Mouse (Mus musculus) MEL (cell line): ENCODE data around the gene Wnt10b. TPM values are rescaled to one million over a fixed set of nuclear protein-coding genes. Genes with fewer than 3 reads are reported as not detected.

Source experiments
- DNase-seq: peaks from one replicate; pipeline ENCODE4 v3.0.0; 2011; ENCODE audit warnings: low read depth, low spot score
- H3K27ac ChIP-seq: 2 replicates; pipeline ENCODE4 v1.5.1; 2012; ENCODE audit warnings: low read depth, mild to moderate bottlenecking, control low read depth, low read length, moderate library complexity; ENCODE audit not compliant: control insufficient read depth
- H3K27me3 ChIP-seq, 2 experiments: fragments of 150-350 bp in 1 of 2; sonication (generic) in 1 of 2; 2 replicates each; pipeline ENCODE4 v1.6.1; 2012; ENCODE audit warnings: low read length in 2 of 2, mild to moderate bottlenecking in 2 of 2, improper control_type of control experiment in 1 of 2, moderate library complexity in 1 of 2; ENCODE audit not compliant: insufficient read depth in 2 of 2, control insufficient read depth in 1 of 2
- H3K36me3 ChIP-seq, 2 experiments: 2 replicates each; pipeline ENCODE4 v1.6.1; 2012 to 2014; ENCODE audit warnings: low read length in 2 of 2, improper control_type of control experiment in 1 of 2, inconsistent platforms in 1 of 2, mild to moderate bottlenecking in 1 of 2; ENCODE audit not compliant: insufficient read depth in 2 of 2, control insufficient read depth in 1 of 2
- H3K4me1 ChIP-seq, 2 experiments: fragments of 150-350 bp in 1 of 2; sonication (generic) in 1 of 2; 2 replicates each; pipeline ENCODE4 v1.6.1; 2012; ENCODE audit warnings: low read length in 2 of 2, improper control_type of control experiment in 1 of 2, mild to moderate bottlenecking in 1 of 2; ENCODE audit not compliant: insufficient read depth in 2 of 2, control insufficient read depth in 1 of 2
- H3K4me3 ChIP-seq, 2 experiments: fragments of 150-350 bp in 1 of 2; sonication (generic) in 1 of 2; 2 replicates each; pipeline ENCODE4 v1.5.1; 2012; ENCODE audit warnings: low read depth in 2 of 2, low read length in 2 of 2, mild to moderate bottlenecking in 2 of 2, moderate library complexity in 2 of 2, control low read depth in 1 of 2, improper control_type of control experiment in 1 of 2; ENCODE audit not compliant: control insufficient read depth in 1 of 2, insufficient read depth in 1 of 2
- H3K79me2 ChIP-seq: 2 replicates; pipeline ENCODE4 v1.6.1; 2012; ENCODE audit warnings: mild to moderate bottlenecking, low read length, moderate library complexity; ENCODE audit not compliant: control insufficient read depth, poor library complexity, insufficient read depth
- H3K9ac ChIP-seq: 2 replicates; pipeline ENCODE4 v1.6.1; 2012; ENCODE audit warnings: low read depth, mild to moderate bottlenecking, control low read depth, low read length, moderate library complexity; ENCODE audit not compliant: control insufficient read depth, poor library complexity, severe bottlenecking
- H3K9me3 ChIP-seq: fragments of 150-350 bp; sonication (generic); replicated peaks from 2 replicates; pipeline ENCODE4 v1.6.1; 2012; ENCODE audit warnings: mild to moderate bottlenecking, low read length, improper control_type of control experiment, moderate library complexity; ENCODE audit not compliant: insufficient read depth
- BHLHE40 ChIP-seq: IDR thresholded peaks from 2 replicates; pipeline ENCODE4 v1.6.1; 2012; ENCODE audit warnings: low read depth, mild to moderate bottlenecking, inconsistent platforms, low read length, improper control_type of control experiment, borderline replicate concordance
- CHD1 ChIP-seq: IDR thresholded peaks from 2 replicates; pipeline ENCODE4 v1.6.1; 2012; ENCODE audit warnings: low read depth, mild to moderate bottlenecking, inconsistent platforms, low read length, improper control_type of control experiment
- E2F4 ChIP-seq: IDR thresholded peaks from 2 replicates; pipeline ENCODE4 v1.6.1; 2011; ENCODE audit warnings: low read depth, low read length, improper control_type of control experiment, borderline replicate concordance
- ELF1 ChIP-seq: IDR thresholded peaks from 2 replicates; pipeline ENCODE4 v1.6.1; 2014; ENCODE audit warnings: low read depth, mild to moderate bottlenecking, inconsistent platforms, low read length, improper control_type of control experiment, moderate library complexity
- EP300 ChIP-seq, 2 experiments: IDR thresholded peaks; 2 replicates each; pipeline ENCODE4 v1.6.1; 2011; ENCODE audit warnings: improper control_type of control experiment in 2 of 2, low read length in 2 of 2, low read depth in 1 of 2, mild to moderate bottlenecking in 1 of 2
- ETS1 ChIP-seq: IDR thresholded peaks from 2 replicates; pipeline ENCODE4 v1.6.1; 2012; ENCODE audit warnings: low read depth, mild to moderate bottlenecking, inconsistent platforms, low read length, improper control_type of control experiment, moderate library complexity
- GABPA ChIP-seq: IDR thresholded peaks from 2 replicates; pipeline ENCODE4 v1.6.1; 2012; ENCODE audit warnings: low read depth, mild to moderate bottlenecking, inconsistent platforms, low read length, improper control_type of control experiment, moderate library complexity
- GATA1 ChIP-seq: IDR thresholded peaks from 2 replicates; pipeline ENCODE4 v1.6.1; 2011; ENCODE audit warnings: low read depth, low read length, improper control_type of control experiment
- HCFC1 ChIP-seq: IDR thresholded peaks from 2 replicates; pipeline ENCODE4 v1.6.1; 2012; ENCODE audit warnings: low read depth, mild to moderate bottlenecking, inconsistent platforms, low read length, improper control_type of control experiment, moderate library complexity
- JUND ChIP-seq: IDR thresholded peaks from 2 replicates; pipeline ENCODE4 v1.6.1; 2011; ENCODE audit warnings: low read depth, mild to moderate bottlenecking, improper control_type of control experiment, low read length
- KAT2A ChIP-seq: conservative IDR thresholded peaks from 2 replicates; pipeline ENCODE4 v1.6.1; 2012; ENCODE audit warnings: low read depth, low read length, improper control_type of control experiment, inconsistent platforms
- MAFK ChIP-seq: IDR thresholded peaks from 2 replicates; pipeline ENCODE4 v1.6.1; 2011; ENCODE audit warnings: low read depth, mild to moderate bottlenecking, low read length, improper control_type of control experiment, borderline replicate concordance
- MAX ChIP-seq: IDR thresholded peaks from 2 replicates; pipeline ENCODE4 v1.6.1; 2011; ENCODE audit warnings: low read length, improper control_type of control experiment
- MAZ ChIP-seq: IDR thresholded peaks from 2 replicates; pipeline ENCODE4 v1.6.1; 2012; ENCODE audit warnings: low read depth, mild to moderate bottlenecking, inconsistent platforms, low read length, improper control_type of control experiment
- MEF2A ChIP-seq: IDR thresholded peaks from 2 replicates; pipeline ENCODE4 v1.6.1; 2014; ENCODE audit warnings: low read depth, mild to moderate bottlenecking, inconsistent platforms, low read length, improper control_type of control experiment; ENCODE audit not compliant: poor library complexity, insufficient replicate concordance, severe bottlenecking; ENCODE audit errors: extremely low read depth
- MXI1 ChIP-seq: IDR thresholded peaks from 2 replicates; pipeline ENCODE4 v1.6.1; 2011; ENCODE audit warnings: mild to moderate bottlenecking, low read depth, low read length, improper control_type of control experiment
- MYB ChIP-seq: IDR thresholded peaks from 2 replicates; pipeline ENCODE4 v1.6.1; 2011; ENCODE audit warnings: mild to moderate bottlenecking, low read depth, low read length, improper control_type of control experiment
- MYC ChIP-seq: IDR thresholded peaks from 2 replicates; pipeline ENCODE4 v1.6.1; 2011; ENCODE audit warnings: low read depth, mild to moderate bottlenecking, low read length, improper control_type of control experiment, moderate library complexity
- NELFE ChIP-seq: IDR thresholded peaks from 2 replicates; pipeline ENCODE4 v1.6.1; 2011; ENCODE audit warnings: low read depth, low read length, improper control_type of control experiment
- NRF1 ChIP-seq: IDR thresholded peaks from 2 replicates; pipeline ENCODE4 v1.6.1; 2014; ENCODE audit warnings: low read depth, mild to moderate bottlenecking, inconsistent platforms, low read length, improper control_type of control experiment, moderate library complexity; ENCODE audit not compliant: poor library complexity, insufficient read depth, severe bottlenecking
- POLR2A ChIP-seq, 2 experiments: IDR thresholded peaks; 2 replicates each; pipeline ENCODE4 v1.6.1; 2011 to 2012; ENCODE audit warnings: low read length in 2 of 2, mild to moderate bottlenecking in 2 of 2, control low read depth in 1 of 2, improper control_type of control experiment in 1 of 2, low read depth in 1 of 2, moderate library complexity in 1 of 2; ENCODE audit not compliant: control insufficient read depth in 1 of 2, insufficient read depth in 1 of 2, poor library complexity in 1 of 2
- POLR2AphosphoS2 ChIP-seq: IDR thresholded peaks from 2 replicates; pipeline ENCODE4 v1.6.1; 2011; ENCODE audit warnings: low read length, improper control_type of control experiment
- POLR2AphosphoS5 ChIP-seq: IDR thresholded peaks from 2 replicates; pipeline ENCODE4 v1.6.1; 2012; ENCODE audit warnings: low read depth, borderline replicate concordance, mild to moderate bottlenecking, inconsistent platforms, low read length, moderate library complexity, mixed read lengths
- RAD21 ChIP-seq: IDR thresholded peaks from 2 replicates; pipeline ENCODE4 v1.6.1; 2011; ENCODE audit warnings: mild to moderate bottlenecking, low read depth, low read length, improper control_type of control experiment
- RCOR1 ChIP-seq: IDR thresholded peaks from 2 replicates; pipeline ENCODE4 v1.6.1; 2012; ENCODE audit warnings: low read depth, mild to moderate bottlenecking, inconsistent platforms, low read length, improper control_type of control experiment
- SIN3A ChIP-seq: IDR thresholded peaks from 2 replicates; pipeline ENCODE4 v1.6.1; 2012; ENCODE audit warnings: low read length, improper control_type of control experiment, inconsistent platforms
- SMC3 ChIP-seq: IDR thresholded peaks from 2 replicates; pipeline ENCODE4 v1.6.1; 2011; ENCODE audit warnings: low read depth, low read length, improper control_type of control experiment
- TAL1 ChIP-seq: IDR thresholded peaks from 2 replicates; pipeline ENCODE4 v1.6.1; 2012; ENCODE audit warnings: mild to moderate bottlenecking, inconsistent platforms, low read length, moderate library complexity, mixed read lengths
- UBTF ChIP-seq: IDR thresholded peaks from 2 replicates; pipeline ENCODE4 v1.6.1; 2012; ENCODE audit warnings: low read depth, mild to moderate bottlenecking, inconsistent platforms, low read length, improper control_type of control experiment, moderate library complexity, borderline replicate concordance; ENCODE audit not compliant: insufficient read depth
- USF1 ChIP-seq: IDR thresholded peaks from 2 replicates; pipeline ENCODE4 v1.6.1; 2014; ENCODE audit warnings: low read depth, mild to moderate bottlenecking, inconsistent platforms, low read length, improper control_type of control experiment, moderate library complexity
- USF2 ChIP-seq, 2 experiments: IDR thresholded peaks; 2 replicates each; pipeline ENCODE4 v1.6.1; 2011 to 2012; ENCODE audit warnings: improper control_type of control experiment in 2 of 2, low read length in 2 of 2, borderline replicate concordance in 1 of 2, inconsistent platforms in 1 of 2, low read depth in 1 of 2, mild to moderate bottlenecking in 1 of 2; ENCODE audit not compliant: insufficient read depth in 1 of 2
- ZC3H11A ChIP-seq: IDR thresholded peaks from 2 replicates; pipeline ENCODE4 v1.6.1; 2012; ENCODE audit warnings: low read depth, mild to moderate bottlenecking, inconsistent platforms, low read length, improper control_type of control experiment
- ZMIZ1 ChIP-seq: IDR thresholded peaks from 2 replicates; pipeline ENCODE4 v1.6.1; 2012; ENCODE audit warnings: low read depth, mild to moderate bottlenecking, inconsistent platforms, low read length, improper control_type of control experiment, moderate library complexity
- ZNF384 ChIP-seq: IDR thresholded peaks from 2 replicates; pipeline ENCODE4 v1.6.1; 2012; ENCODE audit warnings: low read depth, mild to moderate bottlenecking, inconsistent platforms, low read length, improper control_type of control experiment
- polyA plus RNA-seq, 2 experiments: library from polyadenylated mRNA; stranded (reverse) in 1 of 2; unstranded in 1 of 2; fragments of >175 nt in 1 of 2; fragments of >200 nt in 1 of 2; gene quantifications; 2 replicates each; pipeline versions ENCODE4 v1.2.1 to v1.2.4; 2012; ENCODE audit warnings: low replicate concordance in 2 of 2, low read depth in 1 of 2; ENCODE audit not compliant: insufficient read length in 2 of 2, insufficient read depth in 1 of 2, missing spikeins in 1 of 2
- total RNA-seq: library from RNA; depleted of rRNA; stranded (reverse); fragments of 300-350 nt; gene quantifications from 2 replicates; pipeline ENCODE4 v1.2.3, GENCODE M21; 2012

Gene Wnt10b
- total and polyA plus RNA-seq, 3 experiments = 0.14 to 0.23 TPM; not detected in 1

DNA sequence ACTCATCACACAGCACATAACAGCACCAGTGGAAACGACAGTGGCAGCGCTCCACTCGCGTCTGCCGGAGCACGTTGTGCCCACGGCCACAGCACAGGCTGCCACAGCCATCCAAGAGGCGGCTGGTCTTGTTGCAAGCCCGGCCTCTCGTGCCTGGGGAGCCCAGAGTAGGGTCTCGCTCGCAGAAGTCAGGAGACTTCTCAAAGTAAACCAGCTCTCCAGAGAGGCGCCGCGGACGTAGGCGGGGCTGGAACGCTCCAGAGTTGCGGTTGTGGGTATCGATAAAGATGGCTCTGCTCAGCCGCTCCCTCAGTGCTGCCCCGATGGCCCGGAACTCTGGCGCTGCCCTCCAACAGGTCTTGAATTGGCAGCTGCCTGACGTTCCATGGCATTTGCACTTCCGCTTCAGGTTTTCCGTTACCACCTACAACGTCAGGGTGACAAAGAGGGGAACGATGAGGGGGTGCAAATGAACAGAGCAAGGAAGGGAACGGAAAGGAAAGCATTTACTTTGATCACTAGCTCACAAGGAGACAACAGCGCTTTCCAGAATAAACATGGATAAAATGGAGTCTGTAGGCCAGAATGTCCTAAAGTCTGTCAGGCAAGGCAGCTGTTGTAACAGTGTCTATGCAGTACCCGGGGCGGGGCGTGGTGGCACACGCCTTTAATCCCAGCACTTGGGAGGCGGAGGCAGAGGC, 5.3 kb downstream of the Wnt10b start:
- peak overlapping the region; percentile 79 for H3K27ac ChIP-seq
- no peaks in the 10 kb centered on the region for H3K27me3 ChIP-seq
- no peaks in the 10 kb centered on the region; the same call in 1 of the 2 replicates for H3K79me2 ChIP-seq
- peak overlapping the region; percentile 67 to 72 for H3K4me3 ChIP-seq
- peak; percentile 93 for DNase-seq
- peaks cover 0 to 10% of the 10 kb centered on the region in 2 experiments; a peak in 2 of 4 replicates for H3K36me3 ChIP-seq
- H3K9ac ChIP-seq = peak overlapping the region; percentile 76
- H3K4me1 ChIP-seq = peaks cover 0 to 1% of the 10 kb centered on the region in 2 experiments; a peak in 1 of 4 replicates
- no peaks in the 10 kb centered on the region for H3K9me3 ChIP-seq
- TF ChIP-seq BHLHE40 (peak; percentile 38; the same call in 1 of the 2 replicates), CHD1 (peak; percentile 61; the same call in 1 of the 2 replicates), ZNF384 (no peak), MYC (peak; percentile 47), SMC3 (no peak), EP300 (IDR thresholded peaks at IDR 0.05; ENCODE audit: low read depth in 1 of 2, low read length in 2 of 2) (peak; percentile 36 to 71; a peak in 3 of 4 replicates), ZC3H11A (0 out of 2 replicates have a peak, but pooled peaks have one; percentile 16), SIN3A (peak; percentile 86), KAT2A (peak; percentile 50; the same call in 1 of the 2 replicates), MAZ (peak; percentile 19; the same call in 1 of the 2 replicates), JUND (no peak), MAFK (no peak; the same call in 1 of the 2 replicates), ZMIZ1 (peak; percentile 62; the same call in 1 of the 2 replicates), POLR2A (IDR thresholded peaks at IDR 0.05; ENCODE audit: control insufficient read depth in 1 of 2, insufficient read depth in 1 of 2, low read depth in 1 of 2, low read length in 2 of 2, poor library complexity in 1 of 2) (peak; percentile 68 to 73), NELFE (peak; percentile 67), GATA1 (no peak), MAX (peak; percentile 50), USF2 (IDR thresholded peaks at IDR 0.05; ENCODE audit: borderline replicate concordance in 1 of 2, insufficient read depth in 1 of 2, low read depth in 1 of 2, low read length in 2 of 2) (no peak), MXI1 (peak; percentile 75), NRF1 (no peak), RCOR1 (peak; percentile 65), ELF1 (peak; percentile 86), MYB (peak; percentile 64), ETS1 (peak; percentile 48; the same call in 1 of the 2 replicates), TAL1 (no peak), POLR2AphosphoS2 (peak; percentile 45; the same call in 1 of the 2 replicates), GABPA (no peak), POLR2AphosphoS5 (no peak; the same call in 1 of the 2 replicates), USF1 (0 out of 2 replicates have a peak, but pooled peaks have one; percentile 15), HCFC1 (peak; percentile 72), RAD21 (no peak), E2F4 (no peak), MEF2A (peak; percentile 24; the same call in 1 of the 2 replicates), UBTF (0 out of 2 replicates have a peak, but pooled peaks have one; percentile 69)
